Mouse (Mus musculus) heart, embryonic 13.5 days (tissue): ENCODE results near the gene Ctbs. TPM values are rescaled to one million over a fixed set of nuclear protein-coding genes. Genes with fewer than 3 reads are reported as not detected.

Source experiments
- ATAC-seq: fragments of 200-750 bp; cut with Nextera tagmentation; 2 replicates; pipeline ENCODE4 v1.8.0; 2017; ENCODE audit warnings: moderate TSS enrichment; ENCODE audit not compliant: insufficient number of reproducible peaks, low FRiP score, low TSS enrichment; ENCODE audit errors: extremely low read depth
- H3K27ac ChIP-seq: fragments of 300-500 bp; sonication (generic); replicated peaks from 2 replicates; pipeline ENCODE4 v1.5.1; 2015; ENCODE audit warnings: moderate library complexity, mild to moderate bottlenecking, inconsistent platforms
- H3K27me3 ChIP-seq: fragments of 300-500 bp; sonication (generic); replicated peaks from 2 replicates; pipeline ENCODE4 v1.6.1; 2015; ENCODE audit warnings: mild to moderate bottlenecking, inconsistent platforms
- H3K36me3 ChIP-seq: fragments of 300-500 bp; sonication (generic); 2 replicates; pipeline ENCODE4 v1.6.1; 2015; ENCODE audit warnings: mild to moderate bottlenecking, inconsistent platforms
- H3K4me1 ChIP-seq: fragments of 300-500 bp; sonication (generic); 2 replicates; pipeline ENCODE4 v1.6.1; 2015; ENCODE audit warnings: inconsistent platforms
- H3K4me2 ChIP-seq: fragments of 300-500 bp; sonication (generic); 2 replicates; pipeline ENCODE4 v1.6.1; 2015; ENCODE audit warnings: inconsistent platforms, mild to moderate bottlenecking, moderate library complexity
- H3K4me3 ChIP-seq: fragments of 300-500 bp; sonication (generic); 2 replicates; pipeline ENCODE4 v1.5.1; 2015; ENCODE audit warnings: moderate library complexity, mild to moderate bottlenecking, inconsistent platforms
- H3K9ac ChIP-seq: fragments of 300-500 bp; sonication (generic); 2 replicates; pipeline ENCODE4 v1.6.1; 2015; ENCODE audit warnings: inconsistent platforms, mild to moderate bottlenecking, moderate library complexity
- H3K9me3 ChIP-seq: fragments of 300-500 bp; sonication (generic); 2 replicates; pipeline ENCODE4 v1.6.1; 2016; ENCODE audit warnings: inconsistent platforms
- WGBS: fragments of 180-500 bp; shearing (Covaris S2); methylation state at CpG from one replicate; pipeline ENCODE4 v1.1.7; 2015; ENCODE audit warnings: mixed read lengths; 5-methylcytosine and 5-hydroxymethylcytosine counted together
- polyA plus RNA-seq: library from polyadenylated mRNA; unstranded; fragments of >200 nt; fragmentation: Nextera tagmentation; extraction: Ambion mirVana; gene quantifications from 2 replicates; pipeline ENCODE4 v1.2.1, GENCODE M21; 2015

Gene Ctbs
- polyA plus RNA-seq, 1 experiment from 2014 or later = 9.5 TPM

GRCm38 (mm10) chr3:146433681-146434350 is 15.8 kb upstream of the Ctbs start:
- Histone ChIP-seq H3K4me3 (no peak overlapping the region), H3K36me3 (peaks cover 82% of the 10 kb centered on the region), H3K27me3 (no peaks in the 10 kb centered on the region), H3K9ac (no peak overlapping the region), H3K4me2 (no peak overlapping the region), H3K4me1 (no peaks in the 10 kb centered on the region), H3K9me3 (no peaks in the 10 kb centered on the region), H3K27ac (no peak overlapping the region)
- ATAC-seq = no peak
- WGBS = 78% methylated on average over 14 of the region's 14 CpGs

GRCm38 (mm10) chr3:146434686-146435085 is 14.9 kb upstream of the Ctbs start:
- Histone ChIP-seq H3K4me2 (no peak overlapping the region), H3K4me3 (no peak overlapping the region), H3K9me3 (no peaks in the 10 kb centered on the region), H3K9ac (no peak overlapping the region), H3K4me1 (no peaks in the 10 kb centered on the region), H3K27ac (no peak overlapping the region), H3K27me3 (no peaks in the 10 kb centered on the region), H3K36me3 (peaks cover 79% of the 10 kb centered on the region)
- 90% methylated on average over 8 of the region's 8 CpGs for WGBS
- no peak for ATAC-seq

DNA sequence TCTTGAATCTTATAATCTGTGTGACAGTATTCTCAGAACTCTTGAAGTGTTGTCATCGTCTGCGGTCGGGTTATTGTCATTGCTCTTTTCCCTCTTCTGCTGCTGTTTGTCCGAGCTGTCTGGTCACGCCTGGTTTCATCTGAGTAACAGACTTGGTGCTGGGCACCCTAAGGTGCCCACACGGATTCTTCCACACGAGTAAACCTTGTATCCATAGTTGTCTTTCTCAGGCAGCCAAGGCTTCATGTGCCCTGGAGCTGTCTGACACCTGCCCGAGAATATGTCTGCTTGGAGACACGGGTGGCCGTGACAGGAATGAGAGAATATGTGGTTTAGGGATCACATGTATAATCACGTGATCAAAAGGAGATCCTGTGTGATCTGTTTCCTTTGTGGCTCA is 14.1 kb upstream of the Ctbs start:
- Histone ChIP-seq H3K27me3 (no peaks in the 10 kb centered on the region), H3K4me2 (no peak overlapping the region), H3K9ac (no peak overlapping the region), H3K27ac (no peak overlapping the region), H3K9me3 (no peaks in the 10 kb centered on the region), H3K36me3 (peaks cover 78% of the 10 kb centered on the region), H3K4me3 (no peak overlapping the region), H3K4me1 (no peaks in the 10 kb centered on the region)
- 91% methylated on average over 11 of the region's 11 CpGs for WGBS
- ATAC-seq = no peak

DNA sequence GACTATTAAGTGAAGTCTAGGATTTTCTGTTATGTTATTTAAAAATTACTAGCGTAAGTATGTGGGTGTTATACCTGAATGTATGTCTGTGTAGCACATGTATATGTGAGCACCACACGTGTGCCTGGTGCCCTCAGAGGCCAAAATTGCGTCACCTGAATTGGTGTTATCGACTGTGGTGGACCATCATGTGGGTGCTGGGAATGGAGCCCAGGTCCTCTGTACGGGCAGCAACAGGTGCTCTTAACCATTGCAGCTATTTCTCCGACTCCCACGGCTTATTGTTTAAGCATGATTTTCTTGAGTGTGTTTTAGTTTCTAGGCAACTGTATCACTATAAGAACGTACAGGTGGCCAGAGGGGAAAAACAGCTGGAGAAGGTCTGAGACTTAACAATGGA is 13.5 kb upstream of the Ctbs start:
- ATAC-seq = no peak
- H3K27me3 ChIP-seq = no peaks in the 10 kb centered on the region
- no peak overlapping the region for H3K9ac ChIP-seq
- no peak overlapping the region for H3K4me3 ChIP-seq
- no peak overlapping the region for H3K4me2 ChIP-seq
- H3K4me1 ChIP-seq = no peaks in the 10 kb centered on the region
- 90% methylated on average over 8 of the region's 8 CpGs for WGBS
- no peak overlapping the region for H3K27ac ChIP-seq
- peaks cover 74% of the 10 kb centered on the region for H3K36me3 ChIP-seq
- H3K9me3 ChIP-seq = no peaks in the 10 kb centered on the region

DNA sequence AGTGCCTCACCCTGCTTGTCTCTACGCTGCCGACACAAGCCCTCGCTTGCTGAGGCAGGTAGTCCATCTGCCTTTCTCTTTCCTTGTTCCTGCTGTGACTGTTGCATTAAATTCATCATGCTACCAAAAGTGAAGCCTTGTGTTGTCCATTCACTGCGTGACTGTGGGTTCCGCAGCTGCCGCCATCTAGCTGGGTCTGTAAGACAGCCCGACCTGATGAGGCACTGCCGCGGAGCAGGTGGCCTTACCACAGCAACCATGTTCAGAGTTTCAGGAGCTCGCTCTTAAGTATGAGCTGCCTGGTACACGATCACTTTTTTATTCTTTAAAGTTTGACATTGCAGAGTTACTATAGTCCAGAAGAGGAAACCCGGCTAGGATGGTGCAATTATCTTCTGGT is 9.6 kb upstream of the Ctbs start:
- Histone ChIP-seq H3K27me3 (no peaks in the 10 kb centered on the region), H3K4me1 (no peaks in the 10 kb centered on the region), H3K4me3 (no peak overlapping the region), H3K27ac (no peak overlapping the region), H3K9me3 (no peaks in the 10 kb centered on the region), H3K36me3 (peaks cover 54% of the 10 kb centered on the region), H3K9ac (no peak overlapping the region), H3K4me2 (no peak overlapping the region)
- no peak for ATAC-seq
- 92% methylated on average over 12 of the region's 12 CpGs for WGBS

- Histone ChIP-seq H3K9ac (no peak overlapping the region), H3K4me1 (no peaks in the 10 kb centered on the region), H3K9me3 (no peaks in the 10 kb centered on the region), H3K4me3 (no peak overlapping the region), H3K36me3 (peaks cover 52% of the 10 kb centered on the region), H3K4me2 (no peak overlapping the region), H3K27me3 (no peaks in the 10 kb centered on the region), H3K27ac (no peak overlapping the region)
- ATAC-seq = no peak
- 86% methylated on average over 7 of the region's 7 CpGs for WGBS
Measured at GRCm38 (mm10) chr3:146440422-146440821, 9.2 kb upstream of the Ctbs start.

GRCm38 (mm10) chr3:146442484-146442883 is 7.1 kb upstream of the Ctbs start:
- ATAC-seq = no peak
- Histone ChIP-seq H3K27me3 (no peaks in the 10 kb centered on the region), H3K4me3 (no peak overlapping the region), H3K4me2 (no peak overlapping the region), H3K9me3 (no peaks in the 10 kb centered on the region), H3K4me1 (no peaks in the 10 kb centered on the region), H3K36me3 (peaks cover 37% of the 10 kb centered on the region), H3K27ac (no peak overlapping the region), H3K9ac (no peak overlapping the region)
- 82% methylated on average over 7 of the region's 7 CpGs for WGBS

- 86% methylated on average over 8 of the region's 8 CpGs for WGBS
- no peak for ATAC-seq
- Histone ChIP-seq H3K36me3 (peaks cover 32% of the 10 kb centered on the region), H3K27ac (no peak overlapping the region), H3K9me3 (no peaks in the 10 kb centered on the region), H3K4me1 (no peaks in the 10 kb centered on the region), H3K4me2 (no peak overlapping the region), H3K9ac (no peak overlapping the region), H3K4me3 (no peak overlapping the region), H3K27me3 (no peaks in the 10 kb centered on the region)
Measured at GRCm38 (mm10) chr3:146442936-146443335, 6.7 kb upstream of the Ctbs start.

- Histone ChIP-seq H3K4me3 (no peak overlapping the region), H3K27ac (no peak overlapping the region), H3K4me2 (no peak overlapping the region), H3K4me1 (no peaks in the 10 kb centered on the region), H3K9me3 (no peaks in the 10 kb centered on the region), H3K36me3 (peaks cover 28% of the 10 kb centered on the region), H3K27me3 (no peaks in the 10 kb centered on the region), H3K9ac (no peak overlapping the region)
- 89% methylated on average over 7 of the region's 7 CpGs for WGBS
- no peak; the same call in 1 of the 2 replicates for ATAC-seq
Measured at GRCm38 (mm10) chr3:146443380-146443779, 6.2 kb upstream of the Ctbs start.

DNA sequence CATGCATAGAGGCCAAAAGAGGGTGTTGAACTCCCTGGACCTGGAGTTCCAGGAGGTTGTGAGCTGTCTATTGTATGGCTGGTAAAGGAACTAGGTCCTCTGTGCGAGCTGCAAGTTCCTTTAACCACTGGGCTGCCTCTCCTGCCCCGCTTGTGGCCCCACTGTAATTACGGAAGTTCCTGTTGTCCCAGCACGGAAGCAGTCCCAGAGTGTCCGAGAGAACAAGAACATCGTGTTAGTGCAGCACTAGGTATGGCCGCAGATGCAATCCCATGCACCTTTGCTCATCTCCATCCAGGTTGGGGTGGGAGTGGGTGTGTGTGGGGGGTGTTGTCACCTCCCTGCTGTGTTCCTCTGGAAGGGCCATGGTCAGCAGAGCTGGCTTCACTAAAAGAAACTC is 4.7 kb upstream of the Ctbs start:
- WGBS = 89% methylated on average over 7 of the region's 7 CpGs
- no peak overlapping the region for H3K27ac ChIP-seq
- peaks cover 22% of the 10 kb centered on the region for H3K36me3 ChIP-seq
- no peak overlapping the region for H3K9ac ChIP-seq
- ATAC-seq = no peak
- no peaks in the 10 kb centered on the region for H3K9me3 ChIP-seq
- no peak overlapping the region for H3K4me2 ChIP-seq
- H3K4me3 ChIP-seq = no peak overlapping the region
- H3K4me1 ChIP-seq = peaks cover 8% of the 10 kb centered on the region
- no peaks in the 10 kb centered on the region for H3K27me3 ChIP-seq

DNA sequence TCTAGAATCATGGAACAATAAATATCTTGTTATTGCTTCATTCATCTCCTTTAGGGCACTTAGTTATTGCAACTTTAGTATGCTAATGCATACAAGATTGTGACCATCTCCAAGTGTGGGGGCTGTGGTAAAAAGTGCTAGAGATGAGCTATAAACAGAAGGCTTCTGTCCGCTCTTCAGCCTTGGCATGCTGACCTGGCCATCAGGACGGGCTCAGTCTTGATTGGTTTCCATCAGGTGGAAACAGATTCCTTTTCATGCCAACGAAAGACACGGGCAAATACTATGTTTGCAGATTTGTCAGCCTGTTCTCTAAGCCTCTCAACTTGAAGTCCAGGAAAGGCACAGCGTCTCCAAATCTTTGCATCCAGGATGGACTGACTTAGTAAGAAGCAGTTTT is 2.4 kb upstream of the Ctbs start:
- Histone ChIP-seq H3K4me1 (peaks cover 19% of the 10 kb centered on the region), H3K9ac (no peak overlapping the region), H3K4me3 (no peak overlapping the region), H3K27me3 (no peaks in the 10 kb centered on the region), H3K4me2 (no peak overlapping the region), H3K36me3 (peaks cover 11% of the 10 kb centered on the region), H3K9me3 (no peaks in the 10 kb centered on the region), H3K27ac (no peak overlapping the region)
- ATAC-seq = no peak
- 89% methylated on average over 5 of the region's 5 CpGs for WGBS

- no peak for ATAC-seq
- Histone ChIP-seq H3K4me1 (peaks cover 19% of the 10 kb centered on the region), H3K9ac (no peak overlapping the region), H3K4me3 (no peak overlapping the region), H3K36me3 (peaks cover 8% of the 10 kb centered on the region), H3K27ac (no peak overlapping the region), H3K27me3 (no peaks in the 10 kb centered on the region), H3K9me3 (no peaks in the 10 kb centered on the region), H3K4me2 (no peak overlapping the region)
- 88% methylated on average over 3 of the region's 3 CpGs for WGBS
Measured at GRCm38 (mm10) chr3:146447598-146447997, 2.0 kb upstream of the Ctbs start.
